Mouse (Mus musculus) forebrain, embryonic 10.5 days (tissue): ENCODE results near the gene Mtrr. TPM values are rescaled to one million over a fixed set of nuclear protein-coding genes. Genes with fewer than 3 reads are reported as not detected.
"Not testable (repeated sequence)": the region's sequence is repeated elsewhere in the genome, so short reads cannot be mapped to it uniquely, and the experiment has no call there.

ENCODE experiments used
- DNase-seq: peaks from one replicate; pipeline ENCODE4 v3.0.0-alpha.2; 2017; ENCODE audit warnings: low spot score; ENCODE audit errors: extremely low spot score
- H3K27ac ChIP-seq: fragments of 300-500 bp; sonication (generic); 2 replicates; pipeline ENCODE4 v1.5.1; 2016; ENCODE audit warnings: mild to moderate bottlenecking
- H3K27me3 ChIP-seq: fragments of 300-500 bp; sonication (generic); 2 replicates; pipeline ENCODE4 v1.6.1; 2016; ENCODE audit warnings: mild to moderate bottlenecking; ENCODE audit not compliant: poor library complexity, severe bottlenecking
- H3K36me3 ChIP-seq: fragments of 300-500 bp; sonication (generic); replicated peaks from 2 replicates; pipeline ENCODE4 v1.6.1; 2016; ENCODE audit warnings: mild to moderate bottlenecking, moderate library complexity
- H3K4me1 ChIP-seq: fragments of 300-500 bp; sonication (generic); 2 replicates; pipeline ENCODE4 v1.6.1; 2016
- H3K4me3 ChIP-seq: fragments of 300-500 bp; sonication (generic); 2 replicates; pipeline ENCODE4 v1.5.1; 2016; ENCODE audit warnings: mild to moderate bottlenecking, moderate library complexity
- H3K9me3 ChIP-seq: fragments of 300-500 bp; sonication (generic); 2 replicates; pipeline ENCODE4 v1.6.1; 2016; ENCODE audit warnings: mild to moderate bottlenecking, moderate library complexity
- WGBS: fragments of 180-500 bp; shearing (Covaris S2); methylation state at CpG from one replicate; pipeline ENCODE4 v1.1.7; 2016; 5-methylcytosine and 5-hydroxymethylcytosine counted together
- polyA plus RNA-seq: library from polyadenylated mRNA; unstranded; fragments of >200 nt; fragmentation: Nextera tagmentation; extraction: Ambion mirVana; gene quantifications from 2 replicates; pipeline ENCODE4 v1.2.1, GENCODE M21; 2016

The Mtrr gene
- polyA plus RNA-seq, 1 experiment from 2014 or later = 26.9 TPM

DNA sequence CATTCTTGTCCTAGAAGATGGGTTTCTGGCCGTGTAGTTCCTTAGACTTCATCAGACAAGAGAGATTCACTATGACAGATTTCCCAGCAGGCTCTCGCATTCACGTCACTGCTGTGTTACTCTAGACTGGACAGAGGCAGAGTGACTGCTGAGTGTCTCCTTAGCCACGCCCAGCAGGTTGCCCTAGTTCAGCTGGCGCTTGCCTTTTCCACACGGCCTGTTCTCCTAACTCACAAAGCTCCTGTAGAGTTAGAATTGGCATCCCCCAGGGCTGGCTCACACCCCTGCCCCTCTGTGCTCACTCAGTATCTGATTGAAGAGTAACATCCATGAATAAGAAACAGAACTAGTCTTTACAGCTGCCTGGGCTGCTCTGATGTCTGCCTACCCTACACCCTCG is 3.5 kb upstream of the Mtrr start:
- peaks cover 70% of the 10 kb centered on the region for H3K36me3 ChIP-seq
- 89% methylated on average over 7 of the region's 7 CpGs for WGBS
- H3K4me3 ChIP-seq = no peak overlapping the region
- peaks cover 19% of the 10 kb centered on the region for H3K4me1 ChIP-seq
- H3K27ac ChIP-seq = no peak overlapping the region
- H3K9me3 ChIP-seq = no peaks in the 10 kb centered on the region
- no peak for DNase-seq
- no peaks in the 10 kb centered on the region for H3K27me3 ChIP-seq

DNA sequence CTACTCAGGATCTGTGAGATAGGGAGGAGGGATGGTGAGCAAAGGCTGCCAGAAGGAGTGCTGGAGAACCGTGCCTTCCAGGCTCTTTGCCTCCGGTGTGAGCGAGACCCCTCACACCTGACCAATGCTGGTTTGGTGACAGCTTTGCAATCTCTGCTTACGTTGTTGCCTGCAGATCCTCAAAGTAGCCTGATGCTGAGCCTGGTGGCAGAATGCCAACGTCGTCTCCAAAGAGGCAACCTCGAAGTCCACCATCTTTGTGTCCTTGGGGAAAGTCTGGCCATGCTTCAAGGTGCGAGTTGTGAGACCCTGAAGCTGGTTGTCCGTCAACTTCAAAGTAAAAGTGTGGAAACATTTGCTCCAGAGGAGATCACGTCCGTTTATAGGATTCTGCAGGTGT is 2.0 kb upstream of the Mtrr start:
- WGBS = 95% methylated on average over 11 of the region's 11 CpGs
- DNase-seq = no peak
- H3K27me3 ChIP-seq = no peaks in the 10 kb centered on the region
- no peaks in the 10 kb centered on the region for H3K9me3 ChIP-seq
- peaks cover 22% of the 10 kb centered on the region for H3K4me1 ChIP-seq
- H3K4me3 ChIP-seq = no peak overlapping the region
- H3K36me3 ChIP-seq = peaks cover 65% of the 10 kb centered on the region
- no peak overlapping the region for H3K27ac ChIP-seq

DNA sequence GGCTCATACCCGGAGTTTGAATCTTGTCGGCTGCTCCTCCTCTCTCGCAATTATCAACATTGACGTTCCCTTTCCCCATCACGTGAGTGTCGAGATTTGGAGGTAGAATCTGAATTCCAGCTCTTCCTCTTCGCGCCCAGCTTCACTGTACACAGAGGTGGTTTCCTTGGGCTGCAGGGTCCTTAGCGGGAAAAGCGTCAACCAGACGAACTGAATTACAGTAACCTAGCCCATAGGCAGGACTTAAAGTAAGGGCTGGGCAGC is 500 bp upstream of the Mtrr start:
- no peaks in the 10 kb centered on the region for H3K27me3 ChIP-seq
- peaks cover 65% of the 10 kb centered on the region for H3K36me3 ChIP-seq
- H3K9me3 ChIP-seq = no peaks in the 10 kb centered on the region
- no peak for DNase-seq
- H3K4me3 ChIP-seq = peak overlapping the region; percentile 71
- peak overlapping the region; percentile 91 for H3K27ac ChIP-seq
- peaks cover 22% of the 10 kb centered on the region for H3K4me1 ChIP-seq
- under 1% methylated on average over 11 of the region's 11 CpGs for WGBS

DNA sequence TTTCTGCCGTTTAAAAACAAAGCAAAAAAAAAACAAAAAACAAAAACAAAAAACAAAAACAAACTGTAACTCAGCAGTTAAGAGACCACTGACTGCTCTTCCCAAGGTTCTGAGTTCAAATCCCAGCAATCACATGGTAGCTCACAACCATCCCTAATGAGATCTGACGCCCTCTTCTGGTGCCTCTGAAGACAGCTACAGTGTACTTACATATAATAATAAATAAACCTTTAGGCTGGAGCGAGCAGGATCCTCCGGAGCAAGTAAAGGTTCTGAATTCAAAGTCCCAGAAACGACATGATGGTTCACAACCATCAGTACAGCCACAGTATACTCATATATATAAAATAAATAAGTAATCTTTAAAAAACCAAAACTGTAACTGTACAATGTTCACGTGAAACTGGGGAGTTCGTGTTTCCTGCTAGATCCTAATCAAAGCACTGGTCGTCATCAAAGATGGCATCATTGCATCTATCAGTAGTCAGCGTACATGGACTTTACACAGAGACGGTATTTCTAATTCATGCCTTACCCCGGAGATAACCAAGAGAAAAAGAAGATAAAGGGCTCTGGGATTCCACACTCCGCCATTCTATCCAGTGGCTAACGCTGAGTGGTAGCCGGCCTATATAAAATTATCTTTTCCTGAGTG is 736 bp downstream of the Mtrr start:
- peaks cover 22% of the 10 kb centered on the region for H3K4me1 ChIP-seq
- H3K27me3 ChIP-seq = no peaks in the 10 kb centered on the region
- 33% methylated on average over 14 of the region's 14 CpGs for WGBS
- peak overlapping the region; percentile 71 for H3K4me3 ChIP-seq
- H3K36me3 ChIP-seq = peaks cover 65% of the 10 kb centered on the region
- H3K9me3 ChIP-seq = no peaks in the 10 kb centered on the region
- no peak for DNase-seq
- peak overlapping the region; percentile 91 for H3K27ac ChIP-seq

DNA sequence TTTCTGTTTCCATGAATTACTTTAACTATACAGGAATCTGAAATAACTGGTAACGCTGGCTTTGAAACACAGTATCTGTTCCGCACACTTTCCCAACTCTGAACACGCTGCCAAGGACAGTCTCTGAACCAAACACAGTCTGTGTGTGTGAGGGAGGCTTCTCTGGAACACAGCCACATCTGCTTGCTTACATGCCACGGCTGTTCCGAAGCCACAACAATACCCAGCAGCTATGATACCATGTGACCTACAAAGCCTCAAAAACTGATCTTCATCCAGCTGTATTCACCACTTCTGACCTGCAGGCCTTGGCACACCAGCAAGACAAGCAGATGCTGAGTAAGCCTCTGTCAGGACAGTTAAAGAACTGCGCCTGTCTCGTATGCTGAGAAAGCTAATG is 4.0 kb downstream of the Mtrr start:
- 95% methylated on average over 7 of the region's 7 CpGs for WGBS

DNA sequence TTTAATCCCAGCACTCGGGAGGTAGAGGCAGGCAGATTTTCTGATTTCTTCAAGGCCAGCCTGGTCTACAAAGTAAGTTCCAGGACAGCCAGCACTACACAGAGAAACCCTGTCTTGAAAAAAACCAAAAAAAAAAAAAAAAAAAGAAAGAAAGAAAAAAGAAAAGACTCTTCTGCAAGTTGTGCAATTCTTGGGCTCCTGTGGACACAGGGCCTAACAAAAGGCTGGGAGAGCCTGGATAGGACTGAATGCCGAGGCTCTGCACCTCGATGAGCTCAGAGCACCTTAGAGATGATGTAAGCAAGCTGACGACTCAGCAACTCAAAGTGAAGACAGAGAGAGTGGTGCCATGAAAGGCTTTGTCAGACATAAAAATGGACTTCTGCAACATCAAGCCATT is 7.6 kb downstream of the Mtrr start:
- Histone ChIP-seq H3K9me3 (no peaks in the 10 kb centered on the region), H3K27me3 (no peaks in the 10 kb centered on the region), H3K4me1 (peaks cover 10% of the 10 kb centered on the region), H3K36me3 (peaks cover 99% of the 10 kb centered on the region), H3K4me3 (no peak overlapping the region), H3K27ac (no peak overlapping the region)
- WGBS = 90% methylated on average over 4 of the region's 4 CpGs
- no peak for DNase-seq

More for the DNA sequence above, 4.0 kb downstream of the Mtrr start:
- Histone ChIP-seq H3K9me3 (no peaks in the 10 kb centered on the region), H3K36me3 (peaks cover 68% of the 10 kb centered on the region), H3K4me3 (no peak overlapping the region), H3K4me1 (peaks cover 26% of the 10 kb centered on the region), H3K27me3 (no peaks in the 10 kb centered on the region), H3K27ac (no peak overlapping the region)
- no peak for DNase-seq

DNA sequence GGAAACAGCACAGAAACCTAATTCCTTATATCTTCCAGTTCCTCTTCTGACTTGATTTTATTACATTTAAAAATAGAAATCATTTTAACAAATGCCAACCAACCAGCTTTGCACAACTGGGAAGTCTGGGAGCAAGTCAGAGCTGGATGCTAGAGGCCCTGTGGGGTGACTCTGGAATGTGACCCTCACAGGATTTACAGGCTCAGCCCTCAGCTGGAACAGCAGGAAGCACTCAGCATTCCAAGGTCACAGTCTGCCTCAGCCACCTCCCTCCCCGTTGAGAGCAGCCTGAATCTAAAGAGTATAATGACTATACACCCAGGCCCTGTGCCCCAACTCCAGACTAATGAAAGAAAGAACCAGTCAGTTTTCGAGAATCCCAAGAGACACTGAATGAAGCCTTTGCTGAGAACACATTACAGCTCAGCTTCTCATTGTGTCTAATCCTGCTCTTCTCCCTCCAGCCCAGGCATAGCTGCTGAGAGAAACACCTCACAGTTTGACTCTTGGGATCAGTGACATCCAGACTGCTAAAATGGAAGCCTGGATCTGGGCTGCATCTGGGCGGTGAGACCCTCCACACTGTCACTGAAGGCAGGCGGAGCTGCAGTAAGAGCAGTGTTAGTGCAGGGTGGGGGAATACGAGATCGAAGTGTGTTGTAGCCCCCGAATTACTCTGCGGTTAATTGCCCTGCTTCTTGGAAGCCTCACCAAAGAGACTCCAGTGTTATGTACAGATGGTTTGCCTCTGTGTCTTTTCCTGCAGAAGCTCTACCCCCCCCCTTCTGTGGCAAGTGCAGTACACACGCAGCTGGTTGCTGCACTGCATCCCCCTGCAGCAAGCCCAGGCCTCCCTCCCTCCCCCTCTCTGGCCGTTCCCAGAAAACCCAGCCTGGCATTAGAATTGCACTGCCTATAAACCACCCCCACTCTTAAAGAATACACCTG is 8.7 kb downstream of the Mtrr start:
- 73% methylated on average over 10 of the region's 10 CpGs for whole genome bisulfite sequencing
- Histone ChIP-seq H3K4me1 (peaks cover 10% of the 10 kb centered on the region), H3K27ac (peak overlapping the region; percentile 65; the same call in 1 of the 2 replicates), H3K9me3 (no peaks in the 10 kb centered on the region), H3K36me3 (peaks cover 99% of the 10 kb centered on the region), H3K4me3 (no peak overlapping the region), H3K27me3 (no peaks in the 10 kb centered on the region)
- peak; percentile 18 for DNase-seq

DNA sequence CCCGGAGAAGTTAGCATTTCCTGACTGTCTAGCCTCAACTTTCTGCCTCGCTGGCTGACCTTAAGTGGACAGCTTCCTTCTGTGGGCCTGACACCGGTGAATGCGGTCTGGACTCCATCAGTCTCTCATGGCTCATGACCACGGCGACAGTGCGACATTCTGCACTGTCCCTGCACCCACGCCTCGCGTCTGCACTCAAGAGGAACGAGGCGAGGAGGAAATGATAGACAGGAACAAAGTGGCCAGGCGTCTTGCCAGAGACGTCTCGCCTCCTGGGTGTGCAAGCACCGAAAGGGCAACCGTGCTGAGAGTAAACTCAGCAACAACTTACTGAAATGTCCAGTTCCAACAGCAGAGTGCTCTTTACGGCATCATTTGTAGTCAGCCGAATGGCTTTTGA is 9.7 kb downstream of the Mtrr start:
- 95% methylated on average over 19 of the region's 19 CpGs for WGBS
- no peak overlapping the region for H3K4me3 ChIP-seq
- H3K27me3 ChIP-seq = no peaks in the 10 kb centered on the region
- no peaks in the 10 kb centered on the region for H3K9me3 ChIP-seq
- H3K27ac ChIP-seq = no peak overlapping the region
- no peak for DNase-seq
- H3K36me3 ChIP-seq = peaks cover 99% of the 10 kb centered on the region
- peaks cover 10% of the 10 kb centered on the region for H3K4me1 ChIP-seq

DNA sequence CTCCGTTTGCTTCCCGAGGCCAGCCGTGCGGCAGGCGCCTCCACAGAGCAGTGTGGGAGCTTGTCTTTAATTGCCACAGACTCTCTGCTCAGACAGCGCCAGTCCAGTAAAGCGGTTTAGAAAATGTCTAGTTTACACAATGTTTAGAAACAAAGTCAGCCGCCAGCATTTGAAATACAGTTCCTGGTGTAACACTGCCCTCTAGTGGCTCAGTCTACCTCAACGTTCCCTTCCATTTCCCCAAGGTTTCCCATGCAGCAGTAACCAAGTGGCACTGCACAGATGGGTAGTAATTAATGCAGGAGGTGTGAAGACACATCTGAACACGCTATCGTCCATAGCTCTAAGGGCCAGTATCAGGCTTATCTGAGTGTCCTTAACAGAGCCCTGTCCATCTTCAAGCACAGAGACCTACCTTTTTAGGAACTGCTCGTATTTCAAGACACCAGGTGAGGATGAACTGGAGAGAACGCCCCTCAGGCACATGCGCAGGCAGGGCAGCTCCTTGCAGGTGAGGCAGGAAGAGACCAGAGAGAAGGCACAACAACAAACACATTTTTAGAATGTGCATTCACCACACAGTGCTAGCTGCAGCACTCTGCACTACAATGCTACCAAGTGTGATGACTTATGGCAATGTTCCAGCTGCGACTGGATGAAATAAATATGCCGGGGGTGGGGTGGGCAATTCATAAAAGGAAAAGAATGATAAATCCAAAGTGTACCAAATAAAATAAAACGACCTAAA is 12.2 kb downstream of the Mtrr start:
- Histone ChIP-seq H3K27ac (no peak overlapping the region), H3K9me3 (no peaks in the 10 kb centered on the region), H3K4me1 (peaks cover 10% of the 10 kb centered on the region), H3K36me3 (peaks cover 99% of the 10 kb centered on the region), H3K4me3 (no peak overlapping the region), H3K27me3 (no peaks in the 10 kb centered on the region)
- DNase-seq = peak; percentile 36
- 80% methylated on average over 17 of the region's 17 CpGs for WGBS

DNA sequence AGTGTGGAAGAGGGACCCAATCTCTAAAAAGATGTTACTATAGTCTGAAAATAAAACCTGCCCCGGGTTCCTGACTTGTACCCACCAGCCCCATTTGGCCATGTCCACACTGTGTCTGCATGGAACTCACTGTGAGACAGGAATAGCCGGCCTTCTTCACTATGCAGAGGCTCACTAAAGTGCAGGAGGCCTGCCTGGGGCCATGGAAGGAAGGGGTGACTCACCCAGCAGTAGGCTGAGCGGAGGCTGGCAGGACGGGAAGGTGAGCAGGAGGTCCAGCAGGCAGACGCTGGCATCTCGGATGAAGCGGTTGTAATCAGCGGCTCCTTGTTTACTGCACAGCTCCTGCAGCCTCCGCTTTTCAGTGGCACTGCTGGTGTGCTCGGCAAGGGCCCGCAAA is 13.4 kb downstream of the Mtrr start:
- no peaks in the 10 kb centered on the region for H3K9me3 ChIP-seq
- DNase-seq = no peak
- 91% methylated on average over 11 of the region's 11 CpGs for WGBS
- peaks cover 6% of the 10 kb centered on the region for H3K4me1 ChIP-seq
- no peak overlapping the region for H3K4me3 ChIP-seq
- peaks cover 100% of the 10 kb centered on the region for H3K36me3 ChIP-seq
- H3K27me3 ChIP-seq = no peaks in the 10 kb centered on the region
- no peak overlapping the region for H3K27ac ChIP-seq

DNA sequence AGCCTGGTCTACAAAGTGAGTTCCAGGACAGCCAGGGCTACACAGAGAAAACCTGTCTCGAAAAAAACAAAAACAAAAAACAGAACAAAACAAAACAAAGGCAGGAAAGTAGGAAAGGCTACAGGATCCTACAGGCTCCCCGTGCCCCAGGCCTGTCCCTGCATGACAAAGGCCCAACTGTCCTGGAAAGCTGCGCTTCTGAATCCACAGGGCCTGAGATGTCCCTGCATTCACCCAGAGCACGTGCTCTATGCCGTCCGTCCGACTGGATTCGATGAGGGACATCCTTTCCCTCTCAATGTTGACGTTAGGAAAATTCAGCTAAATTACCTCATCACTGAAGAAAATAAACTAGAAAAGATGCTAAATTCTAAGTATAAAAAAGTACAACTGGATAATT is 13.8 kb downstream of the Mtrr start:
- peaks cover 100% of the 10 kb centered on the region for H3K36me3 ChIP-seq
- WGBS = 94% methylated on average over 9 of the region's 9 CpGs
- H3K9me3 ChIP-seq = no peaks in the 10 kb centered on the region
- H3K27ac ChIP-seq = no peak overlapping the region
- DNase-seq = no peak
- no peaks in the 10 kb centered on the region for H3K27me3 ChIP-seq
- H3K4me1 ChIP-seq = peaks cover 2% of the 10 kb centered on the region
- no peak overlapping the region for H3K4me3 ChIP-seq

DNA sequence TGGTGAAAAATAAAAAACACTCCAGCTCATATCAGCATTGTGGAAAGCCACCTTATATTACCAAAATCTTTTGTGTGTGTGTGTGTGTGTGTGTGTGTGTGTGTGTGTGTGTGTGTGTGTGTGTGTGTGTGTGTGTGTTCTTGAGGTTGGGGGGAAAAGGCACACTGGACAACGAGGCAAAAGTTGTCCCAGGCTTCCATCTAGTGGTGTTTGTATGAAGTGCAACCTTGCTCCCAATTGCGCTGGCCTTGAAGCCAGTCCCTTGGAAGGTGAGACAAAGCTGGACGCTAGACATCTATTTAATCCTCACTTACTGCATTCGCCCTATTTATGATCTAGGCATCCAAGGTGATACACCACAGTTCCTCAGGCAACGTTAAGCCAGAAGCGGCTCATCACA is 28.6 kb downstream of the Mtrr start:
- not testable (repeated sequence) for H3K4me3 ChIP-seq, H3K27me3 ChIP-seq, DNase-seq, H3K9me3 ChIP-seq, H3K36me3 ChIP-seq, H3K4me1 ChIP-seq, H3K27ac ChIP-seq
- 26% methylated on average over 6 of the region's 6 CpGs for WGBS
